Mouse (Mus musculus): ENCODE data around the gene Fap.

- TF ChIP-seq CTCF (IDR thresholded peaks at IDR 0.05; ENCODE audit: extremely low read depth, insufficient read length, insufficient replicate concordance, low read depth, low read length) = no peak
- TF ChIP-seq POLR2A (IDR thresholded peaks at IDR 0.05; ENCODE audit: low read depth, low read length) = no peak
These were observed 115.8 kb downstream of the Fap start for GRCm38 (mm10) chr2:62458070-62458469.
